Mouse (Mus musculus): ENCODE results near the gene Tas1r3.

Tas1r3 gene

DNA sequence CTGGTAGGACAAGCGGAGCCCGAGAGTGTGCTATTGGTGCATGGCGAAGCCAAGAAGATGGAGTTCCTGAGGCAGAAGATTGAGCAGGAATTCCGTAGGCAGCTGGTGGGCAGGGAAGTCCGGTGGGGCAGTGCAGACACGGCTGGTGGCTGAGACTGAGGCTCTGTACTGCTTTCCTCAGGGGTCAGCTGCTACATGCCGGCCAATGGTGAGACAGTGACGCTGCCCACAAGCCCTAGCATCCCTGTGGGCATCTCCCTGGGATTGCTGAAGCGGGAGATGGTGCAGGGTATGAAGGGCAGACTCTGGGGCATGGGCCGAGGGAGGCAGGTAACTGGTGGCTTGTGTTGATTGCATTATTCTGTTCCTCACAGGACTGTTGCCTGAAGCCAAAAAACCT lies 24.5 kb upstream of the Tas1r3 start:
- no peak for DNase-seq (ENCODE audit: low spot score in 2 of 2)

GRCm38 (mm10) chr4:155886330-155886729 lies 23.2 kb upstream of the Tas1r3 start:
- no peak for DNase-seq (ENCODE audit: low spot score in 2 of 2)

DNA sequence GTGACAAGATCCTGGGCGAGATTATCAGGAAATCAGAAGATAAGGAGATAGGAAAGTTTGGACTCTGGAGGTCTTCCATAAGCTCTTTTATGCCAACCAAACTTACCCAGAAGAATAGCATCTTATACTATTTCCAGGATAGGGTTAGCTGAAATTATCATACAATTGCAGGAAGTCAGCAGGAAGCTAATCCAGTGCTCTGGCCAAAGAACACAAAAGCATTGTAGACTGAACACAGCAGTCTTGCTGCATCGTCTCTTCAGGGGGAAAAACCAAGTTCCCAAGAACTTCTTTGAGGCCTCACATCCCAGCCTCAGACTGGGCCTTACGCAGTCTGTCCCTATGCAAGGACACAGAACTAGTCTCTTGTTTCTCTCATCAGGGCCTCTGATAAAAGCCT lies 20.4 kb upstream of the Tas1r3 start:
- no peak for DNase-seq (ENCODE audit: low spot score in 2 of 2)

DNA sequence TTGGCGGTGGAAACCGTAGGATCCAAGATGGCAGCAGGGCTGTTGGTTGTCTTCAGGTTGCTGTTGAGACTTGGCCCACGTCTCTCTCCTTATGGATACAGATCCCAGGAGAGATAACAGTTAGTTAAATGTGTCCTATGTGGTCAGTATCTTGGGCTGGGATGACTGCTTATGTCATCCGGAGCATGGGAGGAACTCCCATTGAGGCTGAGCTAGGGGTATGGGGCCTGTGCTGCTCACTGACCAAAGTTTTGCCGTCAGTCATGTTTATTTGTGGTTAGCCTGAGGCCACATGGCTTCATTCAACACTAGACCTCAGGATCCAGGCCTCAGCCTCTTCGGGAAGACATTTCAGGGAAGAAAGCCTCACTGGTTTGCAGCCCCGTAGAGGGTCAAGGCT lies 8.2 kb upstream of the Tas1r3 start:
- DNase-seq (ENCODE audit: low spot score in 2 of 2) = no peak

GRCm38 (mm10) chr4:155869317-155870033 lies 6.3 kb upstream of the Tas1r3 start, which contains the start of the genes Cptp and Ints11:
Cptp (minus strand) TSS chr4:155869440.
Ints11 (plus strand) TSS chr4:155869546.
- peak; percentile 92 to 97 for DNase-seq (ENCODE audit: low spot score in 2 of 2)

DNA sequence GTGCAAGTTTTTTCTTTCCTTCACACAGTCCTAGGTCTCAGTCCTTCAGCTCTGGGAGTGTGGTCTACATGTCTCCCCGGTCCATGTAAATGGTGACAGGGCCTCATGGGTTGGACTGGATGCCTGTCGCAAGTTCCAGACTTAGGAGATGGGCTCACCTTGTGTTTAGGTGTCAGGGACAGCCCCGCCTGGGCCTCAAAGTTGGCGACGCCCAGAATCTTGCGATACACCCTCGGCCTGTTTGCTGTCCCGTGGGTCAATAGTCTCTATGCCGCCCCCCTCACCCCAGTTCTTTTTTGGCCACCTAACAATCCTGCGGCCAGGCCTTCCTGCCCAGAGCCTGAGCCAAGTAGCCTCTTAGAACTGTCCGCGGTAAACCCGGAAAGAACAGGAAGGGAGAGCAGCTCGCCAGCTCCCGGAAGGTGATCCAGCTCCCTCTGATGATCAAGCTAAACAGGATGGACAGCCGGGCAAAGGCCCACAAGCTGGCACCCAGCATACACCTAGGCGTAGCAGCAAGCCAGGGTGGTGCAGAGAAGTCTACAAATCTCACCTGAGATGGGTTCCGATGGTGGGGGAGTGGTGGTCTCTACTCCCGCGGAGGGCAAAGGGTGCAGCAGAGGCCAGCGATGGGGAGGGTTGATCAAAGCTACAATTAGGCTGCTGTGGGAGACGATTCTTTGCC lies 5.6 kb upstream of the Tas1r3 start:
- no peak for DNase-seq (ENCODE audit: low spot score in 2 of 2)

DNA sequence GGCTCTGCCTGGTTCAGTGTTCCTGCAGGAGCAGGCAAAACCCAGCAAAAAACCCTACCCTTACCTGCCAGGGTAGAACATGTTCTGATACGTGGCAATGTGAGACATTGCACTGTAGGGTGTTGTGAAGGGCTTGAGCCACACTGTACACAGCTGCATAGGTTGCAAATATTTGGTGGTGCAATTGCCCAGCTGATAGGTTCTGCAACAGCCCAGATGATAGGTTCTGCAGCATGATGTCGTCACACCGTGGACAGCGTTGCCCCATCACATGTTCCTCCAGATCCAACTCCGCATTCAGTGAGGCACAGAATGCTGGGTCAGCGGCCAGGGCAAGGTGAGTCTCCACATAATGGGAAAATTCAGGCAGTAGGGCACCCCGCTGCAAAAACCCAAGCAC lies 1.4 kb downstream of the Tas1r3 start:
- peak in 1 of 2 experiments; percentile 8 for DNase-seq (ENCODE audit: low spot score in 2 of 2)

DNA sequence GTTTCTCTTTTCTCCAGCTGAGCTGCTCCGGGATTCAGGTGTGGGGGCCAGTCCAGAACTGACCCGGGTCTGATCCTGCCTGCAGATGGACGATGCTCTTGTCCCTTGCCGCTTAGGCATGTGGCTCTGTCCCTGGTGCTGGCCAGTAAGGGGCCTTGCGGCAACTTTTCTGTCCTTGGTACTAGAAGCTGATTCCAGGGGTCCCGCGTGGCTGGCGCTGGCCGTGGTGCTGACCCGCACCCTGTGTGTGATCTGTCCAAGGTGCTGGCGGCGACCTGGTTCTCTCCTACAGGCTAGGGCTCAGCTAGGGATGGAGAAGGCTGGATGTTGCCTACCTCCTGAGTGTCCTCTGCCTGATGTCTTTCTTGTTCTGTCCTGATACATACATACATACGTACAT lies 3.8 kb downstream of the Tas1r3 start:
- DNase-seq (ENCODE audit: low spot score in 2 of 2) = no peak

- no peak for DNase-seq (ENCODE audit: low spot score in 2 of 2)
Measured at GRCm38 (mm10) chr4:155856881-155857280, 6.3 kb downstream of the Tas1r3 start.

- DNase-seq (ENCODE audit: low spot score in 2 of 2) = no peak
Measured at GRCm38 (mm10) chr4:155856071-155856470, 7.1 kb downstream of the Tas1r3 start.

- no peak for DNase-seq (ENCODE audit: low spot score in 2 of 2)
Measured at GRCm38 (mm10) chr4:155854991-155855390, 8.2 kb downstream of the Tas1r3 start.

- no peak for DNase-seq (ENCODE audit: low spot score in 2 of 2)
Measured at GRCm38 (mm10) chr4:155853421-155853820, 9.7 kb downstream of the Tas1r3 start.

- DNase-seq (ENCODE audit: low spot score in 2 of 2) = no peak
Measured at GRCm38 (mm10) chr4:155851951-155852411, 11.2 kb downstream of the Tas1r3 start.

DNA sequence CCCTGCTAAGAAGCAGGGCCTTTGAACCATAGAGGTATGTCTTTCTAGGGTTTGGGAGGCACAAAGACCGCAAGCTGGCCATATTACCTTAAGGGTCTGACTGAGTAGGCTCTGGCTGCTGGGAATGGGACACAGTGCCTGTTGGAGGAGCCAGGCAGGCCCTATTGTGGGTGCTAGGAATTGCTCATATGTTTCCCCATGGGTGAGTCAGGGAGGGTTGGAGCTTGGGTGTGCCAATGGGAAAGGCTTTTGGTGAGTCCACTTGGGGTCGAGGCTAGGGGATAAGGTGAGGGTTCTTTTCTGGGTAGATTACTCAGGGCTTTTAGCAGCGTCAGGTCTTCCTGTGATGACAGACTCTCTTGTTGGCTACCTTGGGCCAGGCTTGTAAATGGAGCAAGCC lies 11.8 kb downstream of the Tas1r3 start:
- DNase-seq (ENCODE audit: low spot score in 2 of 2) = no peak

GRCm38 (mm10) chr4:155849792-155850451 lies 13.2 kb downstream of the Tas1r3 start:
- DNase-seq (ENCODE audit: low spot score in 2 of 2) = no peak

DNA sequence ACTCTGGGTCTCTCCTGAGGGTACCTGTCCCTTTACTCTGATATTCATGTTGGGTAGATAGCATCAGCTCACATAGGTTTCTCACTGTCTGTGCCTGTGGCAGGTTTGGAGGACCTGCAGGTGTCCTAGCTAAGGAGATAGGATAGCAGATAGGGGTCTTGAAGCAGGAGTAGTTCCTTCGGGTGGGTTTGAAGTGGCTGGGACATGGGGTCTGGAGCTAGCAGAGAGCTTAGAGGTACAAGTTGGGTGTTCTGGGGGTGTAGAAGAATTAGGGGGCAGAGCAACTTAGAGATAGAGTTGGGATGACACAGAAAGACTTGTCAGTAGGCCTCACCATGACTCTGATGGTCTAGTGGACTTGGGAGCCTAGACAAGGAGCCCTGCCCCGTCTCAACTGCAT lies 13.8 kb downstream of the Tas1r3 start:
- no peak for DNase-seq (ENCODE audit: low spot score in 2 of 2)

- no peak for DNase-seq (ENCODE audit: low spot score in 2 of 2)
Measured at GRCm38 (mm10) chr4:155848434-155849095, 14.6 kb downstream of the Tas1r3 start.

- no peak for DNase-seq (ENCODE audit: low spot score in 2 of 2)
Measured at GRCm38 (mm10) chr4:155847591-155848352, 15.4 kb downstream of the Tas1r3 start.

DNA sequence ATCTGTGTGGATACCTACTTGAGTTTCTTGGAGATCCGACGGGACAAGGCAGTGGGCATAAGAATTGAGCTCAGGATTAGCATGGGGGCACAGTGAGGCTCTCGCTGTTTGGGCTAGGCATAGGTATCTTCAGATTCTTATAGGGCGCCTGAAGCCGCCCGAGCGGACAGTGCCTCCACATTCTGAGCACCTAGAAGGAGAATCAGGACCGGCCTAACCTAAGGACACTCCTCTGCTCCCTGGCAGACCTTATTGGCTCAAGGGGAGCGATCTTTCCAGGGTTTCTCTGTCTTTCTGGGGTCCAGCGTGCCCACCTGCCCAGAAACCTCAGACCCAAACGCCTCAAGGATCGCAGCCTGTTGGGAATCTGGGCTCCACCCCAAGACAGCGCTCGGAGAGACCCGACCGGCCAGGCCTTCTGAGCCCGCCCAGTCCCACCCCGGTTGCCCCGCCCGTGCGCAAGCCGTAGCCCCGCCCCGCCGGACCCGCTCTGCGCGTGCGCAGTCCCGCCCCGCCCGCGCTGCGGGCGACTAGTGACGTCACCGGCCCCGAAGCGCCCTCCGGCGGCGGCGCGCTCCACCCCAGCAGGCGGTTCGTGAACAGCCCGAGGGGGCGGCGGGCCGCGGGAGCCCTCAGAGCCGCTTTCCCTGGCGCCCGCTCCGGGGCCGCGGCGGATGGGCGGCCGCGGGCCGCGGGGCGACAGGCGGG lies 16.1 kb downstream of the Tas1r3 start, which contains the start of gene Dvl1:
Gene Dvl1, plus strand, starts transcription at position 532 of the 708 bp plus-strand sequence.
- DNase-seq (ENCODE audit: low spot score in 2 of 2) = peak; percentile 78 to 92

DNA sequence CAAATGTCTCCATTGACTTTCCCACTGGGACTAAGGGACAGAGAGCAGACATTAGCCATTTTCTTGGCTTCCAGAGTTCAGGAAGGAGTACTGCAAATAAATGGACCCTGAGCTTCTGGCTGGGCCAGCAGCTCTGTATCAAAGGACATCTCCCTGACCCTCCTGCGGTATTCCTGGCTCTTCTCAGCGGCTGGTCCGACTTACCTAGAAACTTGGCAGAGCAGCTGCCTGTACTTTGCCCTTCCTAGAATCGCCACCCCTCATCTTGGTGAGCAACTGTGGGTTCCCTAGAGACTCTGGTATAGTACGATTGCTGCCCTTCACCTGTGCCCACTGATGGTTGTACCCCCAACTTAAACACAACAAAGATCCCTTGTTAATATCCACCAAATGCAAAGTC lies 19.9 kb downstream of the Tas1r3 start:
- DNase-seq (ENCODE audit: low spot score in 2 of 2) = no peak

Data from frontal cortex, postnatal 14 days (tissue).